Mouse (Mus musculus): ENCODE measurements around the gene Limch1.

DNA sequence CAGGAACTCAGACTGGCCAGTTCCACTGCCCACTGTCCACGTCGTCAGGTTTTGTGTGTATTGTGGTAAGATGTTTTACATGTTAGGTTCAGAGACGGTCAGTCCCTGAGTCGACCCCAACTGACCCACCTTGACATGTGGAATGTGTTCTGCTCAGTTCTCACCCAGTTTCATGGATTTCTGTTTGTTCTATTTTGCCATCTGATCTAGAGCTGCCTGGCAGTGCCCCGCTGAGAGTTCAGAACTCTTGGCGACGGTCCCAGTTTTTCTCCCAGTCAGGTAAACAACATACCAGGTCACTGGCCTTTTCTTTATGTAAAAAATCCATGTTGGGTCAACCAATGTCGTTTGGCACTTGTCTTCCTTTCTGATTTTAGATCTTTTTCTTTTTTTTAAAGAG, 279.5 kb downstream of the Limch1 start:
- TF ChIP-seq POLR2AphosphoS5 (IDR thresholded peaks at IDR 0.05; ENCODE audit: insufficient replicate concordance, low read depth, low read length) = no peak
- TF ChIP-seq CTCF (IDR thresholded peaks at IDR 0.05; ENCODE audit: low read depth, low read length) = no peak
